Mouse (Mus musculus) testis, adult 2 months (tissue): ENCODE measurements around the gene Ociad1. TPM values are rescaled to one million over a fixed set of nuclear protein-coding genes. Genes with fewer than 3 reads are reported as not detected.
A peak's percentile ranks its signal among the peaks of the same experiment; 100 is the strongest.

ENCODE experiments used
- H3K27ac ChIP-seq: fragments of 200-500 bp; 2 replicates; pipeline ENCODE4 v1.5.1; 2012; ENCODE audit warnings: low read depth, low read length; ENCODE audit not compliant: control insufficient read depth, insufficient read depth
- H3K27me3 ChIP-seq: fragments of 200-500 bp; 2 replicates; pipeline ENCODE4 v1.6.1; 2012; ENCODE audit warnings: mild to moderate bottlenecking, low read length, moderate library complexity; ENCODE audit not compliant: control insufficient read depth, insufficient read depth
- H3K36me3 ChIP-seq: fragments of 200-500 bp; 2 replicates; pipeline ENCODE4 v1.6.1; 2012; ENCODE audit warnings: mild to moderate bottlenecking, low read length; ENCODE audit not compliant: control insufficient read depth, insufficient read depth
- H3K4me1 ChIP-seq: fragments of 200-500 bp; 2 replicates; pipeline ENCODE4 v1.6.1; 2012; ENCODE audit warnings: low read length; ENCODE audit not compliant: control insufficient read depth, insufficient read depth
- H3K4me3 ChIP-seq: fragments of 200-500 bp; 2 replicates; pipeline ENCODE4 v1.5.1; 2012; ENCODE audit warnings: low read depth, mild to moderate bottlenecking, low read length, moderate library complexity, mixed read lengths; ENCODE audit not compliant: control insufficient read depth
- CTCF ChIP-seq: fragments of 200-500 bp; IDR thresholded peaks from 2 replicates; pipeline ENCODE4 v1.5.1; 2012; ENCODE audit warnings: low read depth, mild to moderate bottlenecking, inconsistent platforms, low read length, moderate library complexity; ENCODE audit not compliant: control insufficient read depth, insufficient read depth, insufficient replicate concordance
- POLR2A ChIP-seq: fragments of 200-500 bp; IDR thresholded peaks from 2 replicates; pipeline ENCODE4 v1.6.1; 2012; ENCODE audit warnings: low read depth, mild to moderate bottlenecking, inconsistent platforms, low read length, moderate library complexity; ENCODE audit not compliant: control insufficient read depth
- polyA plus RNA-seq: library from polyadenylated mRNA; depleted of rRNA; stranded (reverse); fragments of >200 nt; gene quantifications from 2 replicates; pipeline ENCODE4 v1.2.3, GENCODE M21; 2012

Ociad1 gene
- polyA plus RNA-seq, 1 experiment = 60.4 TPM

DNA sequence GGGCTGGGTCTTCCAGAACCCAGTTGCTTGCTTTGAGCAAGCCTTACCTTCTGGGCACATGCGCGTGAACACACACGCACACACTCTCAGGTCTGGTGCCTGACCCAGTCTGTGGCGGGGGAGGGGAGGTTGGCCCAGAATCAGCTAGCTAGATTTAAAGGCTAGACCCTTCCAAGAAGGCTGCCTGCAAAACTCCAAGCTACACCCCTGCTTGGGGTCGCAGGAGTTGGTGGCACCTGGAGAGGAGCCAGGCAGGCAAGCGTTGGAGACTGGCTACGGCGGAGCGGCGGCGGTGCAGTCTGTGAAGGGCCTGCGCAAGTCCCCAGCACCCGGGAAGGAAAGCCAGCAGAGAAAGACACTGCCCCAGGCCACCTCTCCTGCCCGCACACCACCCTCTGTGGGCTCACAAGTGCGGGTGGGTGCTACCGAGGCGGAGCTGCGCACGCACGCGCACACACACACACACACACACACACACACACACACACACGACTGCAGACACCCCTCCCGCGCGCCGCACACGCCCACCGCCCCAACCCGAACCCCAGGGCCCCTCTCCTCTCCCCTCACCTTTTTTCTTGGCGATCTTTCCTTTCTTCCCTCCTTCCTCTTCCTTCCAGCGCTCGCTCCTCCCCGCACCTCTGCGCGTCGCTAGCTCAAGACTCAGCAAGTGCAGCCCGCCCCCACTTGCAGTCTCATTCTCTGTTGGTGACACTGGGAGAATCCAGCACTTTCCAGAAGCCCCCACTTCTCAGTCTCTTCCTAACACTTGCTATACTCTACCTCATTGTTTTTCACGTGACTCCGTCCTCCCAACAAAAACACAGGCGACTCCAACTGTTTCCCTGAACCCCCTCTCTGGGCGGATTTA, 45.6 kb downstream of the Ociad1 start:
- peaks cover 4% of the 10 kb centered on the region for H3K4me1 ChIP-seq
- H3K27ac ChIP-seq = no peak overlapping the region
- peak overlapping the region; percentile 49 for H3K4me3 ChIP-seq
- TF ChIP-seq POLR2A (no peak), CTCF (no peak)
- H3K36me3 ChIP-seq = no peaks in the 10 kb centered on the region
- no peaks in the 10 kb centered on the region for H3K27me3 ChIP-seq

DNA sequence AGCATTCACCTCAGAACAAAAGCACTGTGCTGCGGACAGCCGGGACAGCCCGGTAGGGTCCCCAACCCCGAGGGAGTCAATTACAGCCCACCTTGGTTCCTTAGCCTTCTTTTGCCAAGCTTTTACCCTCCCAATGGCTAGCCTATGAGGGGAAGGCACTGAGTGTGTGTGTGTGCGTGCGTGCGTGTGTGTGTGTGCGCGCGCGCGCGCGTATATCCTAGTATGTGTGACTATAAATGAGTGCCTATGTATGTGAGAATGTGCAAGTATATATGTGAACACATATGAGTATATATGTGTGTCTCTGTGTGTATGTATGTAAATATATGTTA, 46.2 kb downstream of the Ociad1 start:
- H3K4me1 ChIP-seq = peaks cover 4% of the 10 kb centered on the region
- no peak overlapping the region for H3K27ac ChIP-seq
- TF ChIP-seq POLR2A (no peak), CTCF (no peak)

GRCm38 (mm10) chr5:73339779-73340722, 47.5 kb downstream of the Ociad1 start:
- Histone ChIP-seq H3K4me1 (peaks cover 4% of the 10 kb centered on the region), H3K27ac (no peak overlapping the region), H3K4me3 (no peak overlapping the region), H3K27me3 (no peaks in the 10 kb centered on the region), H3K36me3 (no peaks in the 10 kb centered on the region)
- TF ChIP-seq CTCF = no peak
- TF ChIP-seq POLR2A = no peak

More for the DNA sequence above, 46.2 kb downstream of the Ociad1 start:
- Histone ChIP-seq H3K36me3 (no peaks in the 10 kb centered on the region), H3K27me3 (no peaks in the 10 kb centered on the region), H3K4me3 (no peak overlapping the region)

GRCm38 (mm10) chr5:73340723-73341235, 48.2 kb downstream of the Ociad1 start, which contains the start of gene Ociad2:
Gene Ociad2 (minus strand): TSS chr5:73341028.
- H3K4me1 ChIP-seq = peaks cover 4% of the 10 kb centered on the region
- no peak within 1 kb of the TSS for H3K4me3 ChIP-seq
- H3K27ac ChIP-seq = no peak within 1 kb of the TSS
- TF ChIP-seq POLR2A (no peak), CTCF (no peak)
- no peaks in the 10 kb centered on the region for H3K27me3 ChIP-seq
- H3K36me3 ChIP-seq = no peaks in the 10 kb centered on the region

DNA sequence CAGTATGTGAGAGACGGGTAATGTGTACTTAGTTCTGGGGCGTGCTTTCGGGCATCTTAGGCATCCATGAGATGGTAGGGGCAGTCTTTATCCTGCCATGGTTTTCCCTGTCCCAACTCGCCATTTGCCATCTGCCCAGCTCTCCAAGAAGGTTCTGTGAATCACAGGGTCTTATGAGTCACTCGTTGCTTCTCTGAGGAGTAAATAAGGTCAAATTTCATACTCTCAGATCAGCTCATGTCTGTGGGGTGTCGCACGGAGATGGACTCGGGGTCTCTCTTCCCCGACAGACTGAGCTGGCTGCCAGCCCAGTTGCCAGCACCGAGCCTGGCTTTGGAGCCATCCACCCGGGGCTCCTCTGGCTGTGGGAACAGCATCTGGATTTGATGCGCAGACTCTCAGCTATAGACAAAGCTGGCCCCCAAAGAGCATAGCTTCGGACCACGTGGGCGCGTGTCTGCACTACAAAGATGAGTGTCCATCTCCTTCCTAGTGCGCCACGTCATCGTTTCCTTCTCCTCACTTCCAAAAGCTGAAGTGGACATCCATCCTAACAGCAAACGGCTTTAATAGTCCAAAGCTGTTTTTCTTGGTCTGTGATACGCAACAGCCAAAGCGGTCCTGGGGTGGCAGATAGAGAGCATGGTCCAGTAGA, 50.2 kb downstream of the Ociad1 start:
- Histone ChIP-seq H3K36me3 (no peaks in the 10 kb centered on the region), H3K4me1 (peaks cover 4% of the 10 kb centered on the region), H3K27me3 (no peaks in the 10 kb centered on the region), H3K27ac (no peak overlapping the region), H3K4me3 (no peak overlapping the region)
- no peak for TF ChIP-seq POLR2A
- TF ChIP-seq CTCF = no peak

GRCm38 (mm10) chr5:73344310-73344709, 51.7 kb downstream of the Ociad1 start:
- peaks cover 6% of the 10 kb centered on the region for H3K4me1 ChIP-seq
- H3K36me3 ChIP-seq = no peaks in the 10 kb centered on the region
- H3K27ac ChIP-seq = no peak overlapping the region
- no peak overlapping the region for H3K4me3 ChIP-seq
- H3K27me3 ChIP-seq = no peaks in the 10 kb centered on the region
- no peak for TF ChIP-seq CTCF
